Mouse (Mus musculus) spleen, postnatal 4 days (tissue): Measurements from ENCODE around the gene Kif5c.

Source experiments
- DNase-seq, 2 experiments: peaks; one replicate each; pipeline ENCODE4 v3.0.0; 2022; ENCODE audit warnings: low spot score in 2 of 2

Kif5c gene

DNA sequence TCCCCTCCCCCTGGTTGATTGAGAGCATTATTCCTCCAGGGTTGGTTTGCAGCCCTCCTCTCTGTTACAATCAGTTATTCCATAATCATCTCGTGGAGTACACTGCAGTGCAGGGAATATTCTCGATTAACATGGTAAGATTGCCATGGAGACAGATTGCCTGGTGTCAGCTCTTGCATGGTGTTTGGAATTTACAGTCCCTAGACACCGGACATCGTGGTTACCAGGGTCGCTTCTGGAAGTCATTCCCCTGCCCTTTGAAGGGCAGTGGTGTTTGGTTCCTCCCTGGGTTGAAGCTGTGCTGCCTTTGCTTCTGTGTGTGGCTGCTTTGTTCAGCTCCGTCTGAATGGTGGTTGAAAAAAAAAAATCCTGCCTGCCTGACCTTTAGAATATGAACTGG is 100.8 kb downstream of the Kif5c start:
- DNase-seq: no peak

DNA sequence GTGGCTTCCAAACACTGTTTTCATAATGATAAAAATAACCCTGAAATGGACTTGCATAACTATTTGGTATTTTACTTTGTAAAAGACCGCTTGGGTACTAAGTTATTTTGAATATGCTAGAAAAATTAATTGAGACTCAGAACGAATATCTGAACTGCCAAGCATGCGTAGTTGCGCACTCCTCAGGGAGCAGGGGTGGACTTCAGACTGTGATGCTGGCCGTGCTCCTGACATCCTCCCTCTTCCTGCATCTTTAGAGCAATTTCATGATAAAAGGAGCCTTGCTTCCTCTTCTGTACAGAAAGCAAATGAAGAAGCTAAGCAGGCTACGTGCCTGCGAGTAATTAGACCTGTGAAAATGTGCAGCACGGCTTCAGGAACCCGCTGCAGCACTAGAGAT is 101.2 kb downstream of the Kif5c start:
- DNase-seq: no peak

DNA sequence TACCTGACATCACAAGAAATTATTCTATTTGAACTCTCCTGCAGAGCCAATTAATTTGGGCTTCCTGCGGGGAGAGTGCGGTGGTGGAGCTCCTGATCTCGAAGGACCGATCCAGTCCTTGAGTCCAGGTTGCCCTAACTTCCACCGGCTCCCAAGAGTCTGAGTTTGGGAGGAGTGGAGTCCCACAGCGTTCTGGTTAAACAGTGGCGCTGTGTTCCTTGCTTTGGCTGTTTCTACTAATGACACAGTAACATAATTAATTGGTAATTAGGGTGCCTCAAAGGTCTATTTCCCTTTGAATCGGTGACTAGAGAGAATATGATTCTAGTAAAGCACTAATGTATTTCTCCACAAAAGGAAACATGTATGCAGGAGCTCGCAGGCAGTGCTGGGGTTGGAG is 103.2 kb downstream of the Kif5c start:
- DNase-seq: no peak

DNA sequence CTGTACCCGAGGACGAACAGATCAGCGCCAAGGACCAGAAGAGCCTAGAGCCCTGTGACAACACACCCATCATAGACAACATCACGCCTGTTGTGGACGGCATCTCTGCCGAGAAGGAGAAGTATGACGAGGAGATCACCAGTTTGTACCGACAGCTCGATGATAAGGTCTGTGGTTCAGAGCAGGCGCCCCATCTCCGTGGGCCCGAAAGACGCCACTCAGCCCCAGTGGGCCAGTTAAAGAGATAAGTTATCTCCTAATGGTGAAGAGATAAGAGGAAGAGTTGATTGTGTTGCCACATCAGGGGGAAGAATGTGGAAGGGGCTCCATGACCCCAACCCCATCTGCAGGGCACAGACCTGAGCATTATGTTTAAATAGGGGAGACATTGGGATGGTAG is 103.9 kb downstream of the Kif5c start:
- no peak for DNase-seq

DNA sequence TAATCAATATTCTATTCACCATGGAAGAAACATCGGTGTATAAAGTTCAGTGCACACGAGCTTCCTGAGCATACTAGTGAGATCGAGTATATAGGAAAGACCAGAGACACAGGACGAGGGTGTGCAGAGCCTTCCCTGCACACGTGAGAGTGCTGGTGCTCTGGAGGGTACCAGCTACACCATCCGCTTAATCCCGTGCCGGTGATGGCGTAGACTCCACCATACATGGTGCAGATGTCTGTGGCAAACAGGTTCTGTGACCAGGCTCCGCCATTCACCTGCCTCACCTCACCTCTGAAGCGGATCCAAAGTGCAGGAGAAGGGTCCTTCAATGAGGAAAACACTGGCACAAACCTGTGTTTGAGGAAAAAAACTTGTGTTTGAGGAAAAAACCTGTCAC is 107.6 kb downstream of the Kif5c start:
- DNase-seq: no peak

DNA sequence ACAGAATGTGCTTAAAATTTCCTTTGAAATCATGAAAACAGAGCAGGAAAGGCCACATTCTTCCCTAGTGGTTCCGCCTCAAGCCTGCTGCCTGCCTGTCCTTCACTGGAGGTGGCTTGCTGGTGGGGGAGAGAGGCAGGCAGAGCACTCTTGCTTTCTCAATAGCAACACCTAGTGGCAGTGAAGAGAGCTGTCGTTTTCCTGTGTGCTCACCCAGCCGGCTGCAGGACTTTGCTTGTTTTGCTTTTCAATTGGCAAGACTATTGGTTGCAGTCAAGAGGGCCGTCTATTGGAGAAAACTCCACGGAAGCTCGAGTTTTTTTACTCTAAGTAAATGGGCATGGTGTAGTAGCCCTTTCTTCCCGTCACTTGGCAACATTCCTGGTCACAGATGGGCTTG is 108.1 kb downstream of the Kif5c start:
- DNase-seq: peak in 1 of 2 experiments; percentile 33

DNA sequence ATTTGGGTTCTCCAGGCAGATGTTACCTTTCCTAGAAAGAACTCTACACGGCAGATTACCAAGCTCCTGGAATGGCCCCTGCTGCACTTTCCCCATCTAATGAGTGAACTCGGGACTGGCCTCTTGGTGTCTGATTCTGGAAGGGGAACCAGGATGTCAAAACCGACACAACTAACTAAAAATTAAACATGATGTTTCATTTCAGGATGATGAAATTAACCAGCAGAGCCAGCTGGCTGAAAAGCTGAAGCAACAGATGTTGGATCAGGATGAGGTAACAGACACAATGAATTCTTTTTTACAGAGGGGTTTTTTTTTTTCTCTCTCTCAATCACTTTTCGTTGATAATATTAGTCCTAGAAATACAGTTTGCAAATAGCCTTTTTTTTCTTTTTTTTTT is 108.6 kb downstream of the Kif5c start:
- no peak for DNase-seq

DNA sequence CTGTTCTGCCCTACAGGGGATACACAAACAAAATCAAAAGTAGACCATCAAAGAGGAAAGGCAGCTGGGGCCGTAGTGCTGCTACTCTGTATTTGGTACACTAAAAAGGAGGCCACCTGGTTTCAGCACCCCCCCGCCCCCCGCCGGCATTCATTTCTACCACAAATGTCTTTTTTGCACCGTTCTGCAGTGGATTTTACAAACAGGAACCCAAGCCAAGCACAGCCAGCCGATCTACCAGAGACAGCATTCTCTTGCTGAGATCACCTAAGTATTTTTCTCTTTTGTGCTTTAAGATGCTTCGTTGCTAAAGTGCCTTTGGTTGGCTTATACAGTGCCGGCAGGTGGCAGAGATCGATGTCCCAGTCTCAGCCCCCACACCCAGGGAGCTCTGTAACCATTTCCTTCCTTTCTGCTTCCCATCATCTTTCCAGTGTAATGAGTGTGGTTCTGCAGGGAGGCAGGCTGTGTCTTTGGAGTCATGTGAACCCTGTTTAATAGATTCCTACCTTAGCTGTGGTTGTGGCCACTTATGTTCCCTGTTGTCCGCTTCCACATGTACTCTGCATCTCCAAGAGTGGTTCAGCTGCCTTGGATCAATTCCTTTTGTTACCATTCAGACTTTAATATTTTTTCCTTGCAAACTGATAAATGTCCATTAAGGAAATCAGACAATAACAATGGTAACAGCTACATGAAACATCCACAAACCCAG is 110.0 kb downstream of the Kif5c start:
- DNase-seq: no peak

DNA sequence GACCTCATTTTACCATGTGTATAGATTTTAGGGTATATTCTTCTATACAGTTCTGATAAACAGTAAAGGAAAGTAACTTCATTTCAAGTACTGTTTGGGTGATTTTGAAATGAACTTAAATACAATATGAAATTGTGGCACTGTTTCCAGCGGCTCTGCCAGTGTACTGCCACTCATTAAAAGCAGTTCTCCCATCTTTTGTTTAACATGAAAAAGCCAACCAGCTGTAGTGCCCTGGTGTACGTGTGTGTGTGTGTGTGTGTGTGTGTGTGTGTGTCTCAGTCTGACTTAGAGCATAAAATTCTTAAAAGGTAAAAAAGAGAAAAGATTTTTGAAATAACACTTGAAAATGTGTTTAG is 110.5 kb downstream of the Kif5c start:
- no peak for DNase-seq

DNA sequence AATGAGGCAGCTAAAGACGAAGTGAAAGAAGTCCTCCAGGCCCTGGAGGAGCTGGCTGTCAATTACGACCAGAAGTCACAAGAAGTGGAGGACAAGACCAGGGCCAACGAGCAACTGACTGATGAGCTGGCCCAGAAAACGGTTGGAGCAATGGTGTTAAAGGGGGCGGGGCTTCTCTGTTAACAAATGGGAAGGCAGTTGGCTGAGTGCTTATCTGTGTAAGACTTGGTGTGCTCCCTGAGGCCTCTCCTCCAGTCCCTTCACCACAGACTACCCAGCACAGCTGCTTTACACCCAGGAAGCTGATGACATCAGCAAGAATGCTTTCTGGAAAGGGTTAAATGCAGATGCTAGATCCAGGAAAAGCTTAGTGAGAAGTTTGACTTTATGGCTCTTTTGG is 111.1 kb downstream of the Kif5c start:
- peak; percentile 75 to 77 for DNase-seq

DNA sequence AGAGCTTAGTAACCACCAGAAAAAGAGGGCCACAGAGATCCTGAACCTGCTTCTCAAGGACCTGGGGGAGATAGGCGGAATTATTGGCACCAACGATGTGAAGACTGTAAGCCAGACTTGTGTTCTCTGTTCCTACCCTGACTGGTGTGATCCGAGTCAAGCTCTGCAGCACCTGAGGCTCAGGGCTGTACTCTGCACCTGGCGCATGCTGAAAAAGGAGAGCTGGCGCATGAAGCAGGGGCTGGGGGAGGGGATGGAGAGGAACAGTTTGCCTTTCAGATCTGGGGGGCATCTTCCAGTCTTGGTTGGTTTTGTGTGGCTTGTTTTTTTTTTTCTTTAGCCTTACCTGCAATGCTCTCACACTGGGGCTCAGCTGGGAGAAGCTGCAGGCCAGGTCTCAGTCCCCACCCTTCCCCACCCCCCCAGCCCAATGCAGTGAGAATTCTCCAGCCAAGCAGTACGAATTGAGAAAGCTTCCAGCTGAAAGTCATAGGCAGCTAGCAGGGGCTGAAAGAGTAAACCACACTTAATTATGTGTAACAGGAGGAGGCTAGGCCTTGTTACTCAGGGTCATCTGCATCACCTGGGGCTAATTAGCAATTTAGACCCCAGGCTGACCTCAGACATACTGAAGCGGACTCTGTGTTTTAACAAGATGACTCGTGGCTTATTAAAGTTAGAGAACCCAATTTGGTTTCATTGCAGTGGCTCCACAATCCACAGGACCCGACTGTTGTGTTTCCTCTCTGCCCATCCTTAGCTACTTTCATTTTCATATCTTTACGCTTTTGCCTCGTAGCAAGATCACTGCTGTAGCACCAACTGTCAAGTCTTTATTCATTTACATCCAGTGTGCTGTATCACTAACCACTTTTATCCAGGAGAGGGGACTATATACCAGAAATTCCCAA is 113.9 kb downstream of the Kif5c start:
- no peak for DNase-seq

DNA sequence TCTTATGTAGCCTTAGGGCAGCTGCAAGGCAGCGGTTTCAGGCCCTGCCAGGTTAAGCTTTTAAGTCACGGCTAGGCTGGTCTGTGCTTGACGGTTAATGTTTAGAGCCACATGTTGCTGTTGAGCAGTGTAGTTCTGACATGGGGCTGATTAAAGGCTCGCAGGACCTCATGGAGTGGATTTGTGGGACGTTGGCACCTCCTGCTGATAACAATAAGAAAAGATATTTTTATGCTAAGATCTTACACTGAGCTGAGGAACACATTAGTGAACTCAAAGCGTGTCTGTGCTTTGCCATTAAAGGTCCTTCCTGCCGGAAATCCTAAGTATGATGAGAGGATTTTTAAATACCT is 114.5 kb downstream of the Kif5c start:
- no peak for DNase-seq

DNA sequence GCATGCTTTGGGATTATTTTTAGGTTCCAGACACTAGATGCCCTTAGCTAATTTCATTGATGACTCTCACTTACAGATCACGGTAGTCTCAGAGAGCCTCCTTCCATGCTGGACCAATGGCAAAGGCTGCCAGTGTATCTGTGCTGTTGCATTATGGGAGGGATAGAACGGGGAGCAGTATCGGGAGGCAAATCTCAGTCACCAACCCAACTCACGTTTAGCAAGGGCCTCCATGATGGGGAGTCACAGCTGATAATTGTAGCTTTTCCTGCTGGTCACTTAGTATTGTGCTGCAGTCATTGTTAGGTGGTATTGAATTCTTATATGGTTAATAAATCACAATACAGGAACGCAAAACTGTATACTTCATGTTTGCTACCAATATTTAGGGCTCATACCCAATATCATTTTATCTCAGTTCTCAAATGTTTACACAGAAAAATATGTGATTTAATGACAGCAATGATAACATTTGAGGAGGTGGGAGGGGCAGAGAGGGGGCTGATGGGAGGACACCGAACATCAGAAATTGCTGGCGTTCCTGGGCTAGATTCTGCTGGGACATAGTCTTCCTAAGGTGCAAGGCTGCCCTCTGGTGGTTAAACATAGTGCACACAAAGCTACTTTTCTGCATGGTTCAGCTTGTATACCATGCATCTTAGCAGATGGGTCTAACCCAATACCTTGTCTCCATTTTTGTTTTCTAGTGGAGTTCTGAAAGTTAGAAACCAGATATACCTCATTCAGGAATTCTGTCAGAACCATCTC is 115.1 kb downstream of the Kif5c start:
- DNase-seq: peak; percentile 65 to 86

DNA sequence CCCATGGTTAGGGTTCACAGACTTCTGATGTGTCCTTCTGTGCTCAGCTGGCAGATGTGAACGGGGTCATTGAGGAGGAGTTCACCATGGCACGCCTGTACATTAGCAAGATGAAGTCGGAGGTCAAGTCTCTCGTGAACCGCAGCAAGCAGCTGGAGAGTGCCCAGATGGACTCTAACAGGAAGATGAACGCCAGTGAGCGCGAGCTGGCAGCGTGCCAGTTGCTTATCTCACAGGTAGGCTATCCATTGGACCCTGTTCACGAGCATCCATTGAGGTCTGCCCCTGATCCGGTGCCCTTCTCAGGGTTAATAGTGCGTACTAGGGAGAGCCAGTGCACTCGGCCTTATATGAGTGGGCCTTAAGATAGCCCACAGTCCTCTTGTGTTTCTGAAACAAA is 116.3 kb downstream of the Kif5c start:
- DNase-seq: no peak

DNA sequence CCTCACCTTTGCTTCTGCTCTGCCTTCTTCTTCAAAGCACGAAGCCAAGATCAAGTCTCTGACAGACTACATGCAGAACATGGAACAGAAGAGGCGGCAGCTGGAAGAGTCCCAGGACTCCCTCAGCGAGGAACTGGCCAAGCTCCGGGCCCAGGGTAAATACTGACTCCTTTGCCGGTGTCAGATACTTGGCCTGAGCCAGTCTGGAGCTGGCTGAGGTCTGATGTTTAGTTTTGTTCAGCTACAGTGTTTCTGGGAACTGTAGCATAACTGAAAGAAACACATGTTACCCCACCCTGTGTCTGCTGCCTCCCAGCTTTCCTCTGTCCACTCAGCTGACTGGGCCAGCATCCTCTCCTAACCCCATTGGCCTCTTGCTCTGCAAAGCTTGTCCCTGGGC is 119.9 kb downstream of the Kif5c start:
- no peak for DNase-seq

DNA sequence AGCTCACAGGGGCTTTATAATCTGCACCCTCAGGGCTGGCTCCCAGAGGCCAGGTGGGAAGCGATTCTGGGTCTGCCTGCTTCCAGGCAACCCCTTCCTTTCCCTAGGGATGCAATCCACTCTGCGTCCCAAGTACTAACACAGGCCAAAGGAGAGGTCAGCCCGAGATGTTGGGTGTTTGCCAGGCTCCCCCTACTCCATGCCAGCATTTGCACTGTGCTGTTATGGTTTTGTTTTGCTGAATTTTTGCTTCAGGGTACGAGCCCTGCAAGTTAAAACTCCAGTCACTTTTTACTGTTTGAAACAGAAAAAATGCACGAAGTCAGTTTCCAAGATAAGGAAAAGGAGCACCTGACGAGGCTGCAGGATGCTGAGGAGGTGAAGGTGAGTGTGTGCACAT is 121.9 kb downstream of the Kif5c start:
- no peak for DNase-seq

DNA sequence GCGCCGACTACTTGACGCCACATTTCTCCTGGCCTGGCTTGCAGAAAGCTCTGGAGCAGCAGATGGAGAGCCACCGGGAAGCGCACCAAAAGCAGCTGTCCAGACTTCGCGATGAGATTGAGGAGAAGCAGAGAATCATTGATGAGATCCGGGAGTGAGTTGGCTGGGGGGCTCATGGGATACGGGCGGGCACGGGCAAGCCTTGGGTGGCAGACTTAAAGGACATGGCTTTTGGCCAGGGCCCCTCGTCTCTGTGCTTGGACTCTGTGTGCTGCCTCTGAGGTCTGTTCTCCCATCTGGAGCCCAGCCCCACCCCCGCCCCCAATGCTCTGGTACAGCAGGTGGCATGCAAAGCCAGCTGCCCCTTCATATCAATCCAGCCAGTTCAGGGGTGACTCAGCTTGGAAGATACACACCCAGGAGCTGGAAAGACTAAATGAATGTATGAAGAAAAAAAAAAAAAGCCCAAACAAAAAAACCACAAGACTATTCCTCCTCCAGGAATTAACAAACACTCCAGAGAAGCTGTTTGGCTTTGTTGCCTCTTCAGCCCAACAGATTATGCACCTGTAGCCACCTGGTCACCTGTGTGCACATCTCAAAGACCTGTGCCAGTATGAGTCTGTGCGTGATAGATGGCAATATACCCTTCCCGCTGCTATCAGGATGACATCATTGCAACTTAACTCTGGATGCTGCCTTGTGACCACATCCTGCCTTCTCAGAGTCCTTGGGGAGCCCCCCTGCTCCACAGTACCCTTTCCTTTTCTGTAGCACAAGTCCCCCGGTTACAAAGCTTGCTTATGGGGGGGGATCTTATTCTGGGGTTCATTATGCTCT is 123.0 kb downstream of the Kif5c start:
- no peak for DNase-seq

DNA sequence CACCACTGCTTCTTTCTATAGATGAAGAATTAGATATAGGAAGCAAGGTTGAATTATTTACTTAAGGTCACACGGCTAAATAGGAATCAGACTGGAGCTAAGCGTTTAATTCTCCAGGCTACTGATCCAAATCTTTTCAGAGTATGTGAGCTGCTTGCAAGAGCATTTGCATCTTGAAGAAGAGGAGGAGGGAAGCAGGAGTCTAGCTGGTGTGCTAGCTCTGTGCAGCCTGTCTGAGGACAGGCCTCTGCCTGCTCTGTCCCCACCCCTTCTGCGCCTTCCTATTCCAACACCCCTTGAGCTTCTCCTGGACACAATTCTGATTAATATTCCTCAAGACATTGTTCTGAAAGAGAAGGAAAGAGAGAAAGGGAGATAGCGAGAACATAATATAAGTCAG is 123.8 kb downstream of the Kif5c start:
- no peak for DNase-seq

DNA sequence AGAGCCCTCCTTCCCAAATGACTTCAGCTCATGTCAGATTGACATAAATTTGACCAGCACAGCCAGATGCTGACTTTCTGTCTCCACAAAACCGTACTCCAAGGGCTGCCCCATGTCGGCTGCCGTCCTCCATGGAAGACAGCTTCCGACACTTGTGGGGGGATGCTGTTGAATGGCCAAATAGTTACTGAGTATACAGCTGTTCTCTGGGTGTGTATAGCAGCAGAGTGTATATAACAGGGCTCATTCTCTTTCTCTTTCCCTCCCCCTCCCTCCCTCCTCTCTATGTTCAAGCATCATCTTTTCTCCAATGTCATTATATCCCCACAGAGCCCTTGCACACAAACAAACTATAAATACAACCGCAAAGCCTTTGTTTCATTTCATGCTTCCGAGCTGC is 124.7 kb downstream of the Kif5c start:
- DNase-seq: no peak

DNA sequence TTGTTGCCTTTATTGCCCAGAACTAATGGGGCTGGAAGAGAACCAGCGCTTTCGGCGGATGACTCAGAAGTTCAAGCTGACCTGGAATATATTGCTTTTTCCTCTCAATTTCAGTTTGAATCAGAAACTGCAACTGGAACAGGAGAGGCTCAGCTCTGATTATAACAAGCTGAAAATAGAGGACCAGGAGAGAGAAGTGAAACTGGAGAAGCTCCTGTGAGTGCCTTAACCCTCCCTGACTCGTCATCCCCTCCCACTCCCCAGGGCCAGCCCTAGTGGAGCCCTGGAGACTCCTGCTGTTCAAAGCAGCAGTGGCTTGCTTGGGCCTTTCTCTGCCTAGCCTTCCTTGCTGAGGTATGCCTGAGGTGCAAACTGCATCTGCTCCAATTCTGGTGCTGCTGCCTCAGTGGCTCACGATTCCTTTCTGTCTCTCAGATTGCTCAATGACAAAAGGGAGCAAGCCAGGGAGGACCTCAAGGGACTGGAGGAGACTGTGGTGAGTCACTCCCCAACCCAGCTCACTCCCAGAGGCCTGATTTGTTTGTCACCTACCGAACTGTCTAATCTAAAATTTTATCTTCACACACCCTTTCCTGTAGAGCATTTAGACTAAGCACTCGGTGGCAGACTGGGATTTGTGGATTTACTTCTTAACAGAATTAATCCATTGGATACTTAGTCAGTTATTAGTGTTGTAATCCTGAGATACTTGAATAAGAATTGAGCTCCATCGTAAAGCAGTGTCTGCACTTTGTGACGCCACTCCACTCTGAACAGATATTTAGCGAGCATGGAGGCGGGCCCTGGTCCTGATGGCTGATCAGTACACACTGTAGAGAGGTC is 125.4 kb downstream of the Kif5c start:
- DNase-seq: no peak
